Mouse (Mus musculus) heart, embryonic 14.5 days (tissue): ENCODE results near the gene Sfxn5. TPM values are rescaled to one million over a fixed set of nuclear protein-coding genes. Genes with fewer than 3 reads are reported as not detected.

Source experiments
- ATAC-seq: fragments of 200-750 bp; cut with Nextera tagmentation; 2 replicates; pipeline ENCODE4 v1.8.0; 2017; ENCODE audit warnings: low read depth, moderate TSS enrichment; ENCODE audit not compliant: insufficient number of reproducible peaks, insufficient read depth, low FRiP score
- H3K27ac ChIP-seq, 2 experiments: fragments of 200-500 bp in 1 of 2; fragments of 300-500 bp in 1 of 2; sonication (generic) in 1 of 2; replicated peaks in 1 of 2; 2 replicates each; pipeline ENCODE4 v1.5.1; 2012 to 2014; ENCODE audit warnings: low read depth in 2 of 2, low read length in 2 of 2, control low read depth in 1 of 2, mild to moderate bottlenecking in 1 of 2, mixed read lengths in 1 of 2; ENCODE audit not compliant: control insufficient read depth in 1 of 2, insufficient read depth in 1 of 2
- H3K27me3 ChIP-seq: fragments of 300-500 bp; sonication (generic); 2 replicates; pipeline ENCODE4 v1.6.1; 2014; ENCODE audit warnings: mild to moderate bottlenecking, low read length, control low read depth; ENCODE audit not compliant: control insufficient read depth, insufficient read depth
- H3K36me3 ChIP-seq: fragments of 300-500 bp; sonication (generic); 2 replicates; pipeline ENCODE4 v1.6.1; 2014; ENCODE audit warnings: mild to moderate bottlenecking, control low read depth, low read length, mixed read lengths; ENCODE audit not compliant: control insufficient read depth, insufficient read depth
- H3K4me1 ChIP-seq, 2 experiments: fragments of 200-500 bp in 1 of 2; fragments of 300-500 bp in 1 of 2; sonication (generic) in 1 of 2; 2 replicates each; pipeline ENCODE4 v1.6.1; 2012 to 2014; ENCODE audit warnings: low read length in 2 of 2, control low read depth in 1 of 2, mixed read lengths in 1 of 2; ENCODE audit not compliant: control insufficient read depth in 2 of 2, insufficient read depth in 2 of 2
- H3K4me2 ChIP-seq: fragments of 300-500 bp; sonication (generic); 2 replicates; pipeline ENCODE4 v1.6.1; 2014; ENCODE audit warnings: mild to moderate bottlenecking, low read length
- H3K4me3 ChIP-seq, 2 experiments: fragments of 200-500 bp in 1 of 2; fragments of 300-500 bp in 1 of 2; sonication (generic) in 1 of 2; 2 replicates each; pipeline ENCODE4 v1.5.1; 2012 to 2014; ENCODE audit warnings: low read length in 2 of 2, mild to moderate bottlenecking in 2 of 2, control low read depth in 1 of 2, low read depth in 1 of 2, moderate library complexity in 1 of 2; ENCODE audit not compliant: control insufficient read depth in 1 of 2, insufficient read depth in 1 of 2
- H3K9ac ChIP-seq: fragments of 300-500 bp; sonication (generic); 2 replicates; pipeline ENCODE4 v1.6.1; 2014; ENCODE audit warnings: mild to moderate bottlenecking, low read length
- H3K9me3 ChIP-seq: fragments of 300-500 bp; sonication (generic); 2 replicates; pipeline ENCODE4 v1.6.1; 2016; ENCODE audit warnings: low read length, control low read depth; ENCODE audit not compliant: control insufficient read depth
- WGBS: fragments of 180-500 bp; shearing (Covaris S2); extraction: QIAGEN DNeasy Blood & Tissue Kit; methylation state at CpG from one replicate; pipeline ENCODE4 v1.1.7; 2014; 5-methylcytosine and 5-hydroxymethylcytosine counted together
- polyA plus RNA-seq: library from polyadenylated mRNA; unstranded; fragments of >200 nt; fragmentation: Nextera tagmentation; extraction: Ambion mirVana; gene quantifications from 2 replicates; pipeline ENCODE4 v1.2.1, GENCODE M21; 2014

Gene Sfxn5
- polyA plus RNA-seq, 1 experiment from 2014 or later = 2.7 TPM

GRCm38 (mm10) chr6:85302326-85303055, 30.7 kb downstream of the Sfxn5 start:
- Histone ChIP-seq H3K4me3 (no peak overlapping the region), H3K9ac (no peak overlapping the region), H3K9me3 (no peaks in the 10 kb centered on the region), H3K4me2 (no peak overlapping the region), H3K27me3 (no peaks in the 10 kb centered on the region), H3K36me3 (no peaks in the 10 kb centered on the region), H3K27ac (0 out of 4 replicates have a peak overlapping the region, but pooled peaks of 1 of the 2 experiments have one; percentile 35), H3K4me1 (peaks cover 4 to 5% of the 10 kb centered on the region in 2 experiments; a peak in 2 of 4 replicates)
- 56% methylated on average over 3 of the region's 3 CpGs for WGBS
- ATAC-seq = no peak; the same call in 1 of the 2 replicates

DNA sequence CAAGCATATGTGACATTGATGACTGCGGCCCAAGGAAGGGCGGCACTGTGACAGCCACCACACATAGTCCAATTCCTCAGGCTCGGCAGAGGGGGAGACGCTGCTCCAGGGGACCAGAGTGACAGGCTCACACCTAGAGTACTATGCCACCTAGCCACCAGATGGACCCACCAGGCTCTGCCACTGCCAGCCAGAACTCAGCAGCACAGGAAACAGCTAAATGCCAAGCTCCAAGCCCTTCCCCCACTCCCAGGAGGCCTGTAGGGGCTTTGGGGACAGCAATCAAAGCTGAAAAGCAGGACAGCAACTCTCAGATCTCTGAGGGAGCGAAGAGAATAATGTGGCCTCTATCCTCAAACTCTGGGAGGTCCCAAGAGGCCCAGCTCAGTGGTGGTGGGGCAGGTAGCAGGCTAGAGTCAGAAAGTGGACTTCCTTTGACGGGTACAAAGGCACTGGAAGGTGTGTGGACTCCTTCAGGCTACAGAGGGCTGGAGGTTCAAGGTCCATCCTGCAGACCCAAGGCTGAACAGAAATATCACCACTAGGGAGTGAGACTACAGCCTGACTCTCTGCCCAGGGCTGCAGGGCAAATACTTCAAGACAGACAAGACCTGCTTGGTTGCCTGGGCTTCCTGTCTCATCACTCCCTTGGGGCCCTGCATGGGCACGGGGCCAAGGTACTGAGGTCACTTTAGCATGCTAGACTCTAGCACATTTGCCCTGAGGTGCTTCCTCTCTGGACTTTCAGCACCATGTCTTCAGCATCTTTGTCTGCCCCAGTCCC, 37.6 kb downstream of the Sfxn5 start:
- Histone ChIP-seq H3K9ac (no peak overlapping the region), H3K4me2 (no peak overlapping the region), H3K9me3 (no peaks in the 10 kb centered on the region), H3K4me1 (peaks cover 8 to 11% of the 10 kb centered on the region in 2 experiments), H3K36me3 (no peaks in the 10 kb centered on the region), H3K27me3 (no peaks in the 10 kb centered on the region), H3K4me3 (no peak overlapping the region), H3K27ac (no peak overlapping the region)
- WGBS = 66% methylated on average over 7 of the region's 7 CpGs
- ATAC-seq = no peak

DNA sequence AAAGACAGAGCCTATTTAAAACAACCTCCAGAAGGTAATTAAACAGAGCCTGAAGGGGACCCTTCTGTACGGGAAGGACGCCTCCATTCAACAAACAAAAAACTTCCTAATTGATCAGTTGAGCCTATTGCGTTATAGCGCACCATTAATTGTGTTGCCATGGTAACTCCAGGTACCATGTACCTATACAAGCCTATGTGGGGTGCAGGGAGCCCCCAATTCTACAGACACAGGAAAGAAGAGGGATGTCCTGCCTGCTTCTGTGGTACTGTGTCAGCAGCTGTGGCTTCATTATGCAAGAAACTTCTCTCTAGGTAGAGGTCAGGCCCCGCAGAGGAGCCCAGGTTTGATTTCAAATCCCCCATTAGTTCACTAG, 39.2 kb downstream of the Sfxn5 start:
- H3K9ac ChIP-seq = no peak overlapping the region
- H3K9me3 ChIP-seq = no peaks in the 10 kb centered on the region
- no peak for ATAC-seq
- no peak overlapping the region for H3K4me2 ChIP-seq
- no peak overlapping the region for H3K4me3 ChIP-seq
- no peaks in the 10 kb centered on the region for H3K36me3 ChIP-seq
- H3K27me3 ChIP-seq = no peaks in the 10 kb centered on the region
- peaks cover 8 to 11% of the 10 kb centered on the region in 2 experiments for H3K4me1 ChIP-seq
- WGBS = 85% methylated on average over 5 of the region's 5 CpGs
- H3K27ac ChIP-seq = no peak overlapping the region

GRCm38 (mm10) chr6:85293255-85294003, 39.8 kb downstream of the Sfxn5 start:
- WGBS = 62% methylated on average over 10 of the region's 10 CpGs
- Histone ChIP-seq H3K9ac (no peak overlapping the region), H3K27ac (no peak overlapping the region), H3K36me3 (no peaks in the 10 kb centered on the region), H3K4me3 (no peak overlapping the region), H3K27me3 (no peaks in the 10 kb centered on the region), H3K4me1 (peaks cover 8 to 11% of the 10 kb centered on the region in 2 experiments), H3K9me3 (no peaks in the 10 kb centered on the region), H3K4me2 (no peak overlapping the region)
- ATAC-seq = no peak

- Histone ChIP-seq H3K9ac (no peak overlapping the region), H3K9me3 (no peaks in the 10 kb centered on the region), H3K36me3 (no peaks in the 10 kb centered on the region), H3K4me2 (no peak overlapping the region), H3K4me1 (peaks cover 8 to 11% of the 10 kb centered on the region in 2 experiments), H3K27ac (no peak overlapping the region), H3K27me3 (no peaks in the 10 kb centered on the region), H3K4me3 (no peak overlapping the region)
- ATAC-seq = no peak
- 86% methylated on average over 16 of the region's 16 CpGs for WGBS
Measured at GRCm38 (mm10) chr6:85290869-85291824, 42.1 kb downstream of the Sfxn5 start.

GRCm38 (mm10) chr6:85288193-85288857, 44.9 kb downstream of the Sfxn5 start:
- Histone ChIP-seq H3K27me3 (no peaks in the 10 kb centered on the region), H3K4me1 (no peaks in the 10 kb centered on the region), H3K4me3 (no peak overlapping the region), H3K9ac (no peak overlapping the region), H3K4me2 (no peak overlapping the region), H3K36me3 (no peaks in the 10 kb centered on the region), H3K27ac (no peak overlapping the region), H3K9me3 (no peaks in the 10 kb centered on the region)
- 66% methylated on average over 4 of the region's 4 CpGs for WGBS
- ATAC-seq = no peak
